Mouse (Mus musculus): ENCODE measurements around the gene Bsn. TPM values are rescaled to one million over a fixed set of nuclear protein-coding genes. Genes with fewer than 3 reads are reported as not detected.

Gene Bsn
- polyA plus RNA-seq, 1 experiment from 2014 or later = 1.2 TPM

Small RNA genes lying within 50 kb of the gene (microRNA-seq; reads per million reads assigned to microRNA genes)
- not detected for gene Gm47303
- gene Mir7088 = not detected

Other genes with a start within 250 kb of the Bsn start
- 32.3 and 33.0 TPM in 2 replicates for gene Traip, start 240.2 kb downstream of the Bsn start, polyA plus RNA-seq (2016; fragmentation: Nextera tagmentation; extraction: Ambion mirVana)
- gene Uba7, start 214.9 kb downstream of the Bsn start, polyA plus RNA-seq (2016; fragmentation: Nextera tagmentation; extraction: Ambion mirVana) = 25.4 and 29.8 TPM in 2 replicates
- 10.4 and 11.2 TPM in 2 replicates for gene Gm20661, start 207.3 kb downstream of the Bsn start, polyA plus RNA-seq (2016; fragmentation: Nextera tagmentation; extraction: Ambion mirVana)
- gene Inka1, start 204.5 kb downstream of the Bsn start, polyA plus RNA-seq (2016; fragmentation: Nextera tagmentation; extraction: Ambion mirVana) = 133 and 138 TPM in 2 replicates
- 18.6 and 19.3 TPM in 2 replicates for gene Cdhr4, start 197.9 kb downstream of the Bsn start, polyA plus RNA-seq (2016; fragmentation: Nextera tagmentation; extraction: Ambion mirVana)
- 1.3 TPM in 2 replicates for gene Gm20662, start 194.0 kb downstream of the Bsn start, polyA plus RNA-seq (2016; fragmentation: Nextera tagmentation; extraction: Ambion mirVana)
- 80.6 and 84.4 TPM in 2 replicates for gene Ip6k1, start 187.9 kb downstream of the Bsn start, polyA plus RNA-seq (2016; fragmentation: Nextera tagmentation; extraction: Ambion mirVana)
- 22.5 and 25.5 TPM in 2 replicates for gene Gmppb, start 141.1 kb downstream of the Bsn start, polyA plus RNA-seq (2016; fragmentation: Nextera tagmentation; extraction: Ambion mirVana)
- 3.1 and 3.7 TPM in 2 replicates for gene Amigo3, start 137.2 kb downstream of the Bsn start, polyA plus RNA-seq (2016; fragmentation: Nextera tagmentation; extraction: Ambion mirVana)
- gene Mst1, start 109.9 kb downstream of the Bsn start, polyA plus RNA-seq (2016; fragmentation: Nextera tagmentation; extraction: Ambion mirVana) = 0.18 and 0.51 TPM in 2 replicates
- 30.5 and 38.0 TPM in 2 replicates for gene Rnf123, start 107.0 kb downstream of the Bsn start, polyA plus RNA-seq (2016; fragmentation: Nextera tagmentation; extraction: Ambion mirVana)
- 56.9 and 57.9 TPM in 2 replicates for gene Apeh, start 95.8 kb downstream of the Bsn start, polyA plus RNA-seq (2016; fragmentation: Nextera tagmentation; extraction: Ambion mirVana)
- gene Dag1, start 73.6 kb upstream of the Bsn start, polyA plus RNA-seq (2016; fragmentation: Nextera tagmentation; extraction: Ambion mirVana) = 45.7 and 53.3 TPM in 2 replicates
- 45.0 and 46.4 TPM in 2 replicates for gene Nicn1, start 100.0 kb upstream of the Bsn start, polyA plus RNA-seq (2016; fragmentation: Nextera tagmentation; extraction: Ambion mirVana)
- gene Amt, start 106.5 kb upstream of the Bsn start, polyA plus RNA-seq (2016; fragmentation: Nextera tagmentation; extraction: Ambion mirVana) = 13.3 and 17.0 TPM in 2 replicates
- gene Rhoa, start 115.7 kb upstream of the Bsn start, polyA plus RNA-seq (2016; fragmentation: Nextera tagmentation; extraction: Ambion mirVana) = 324 and 387 TPM in 2 replicates
- 21.2 and 22.6 TPM in 2 replicates for gene Tcta, start 115.8 kb upstream of the Bsn start, polyA plus RNA-seq (2016; fragmentation: Nextera tagmentation; extraction: Ambion mirVana)
- gene Gpx1, start 148.5 kb upstream of the Bsn start, polyA plus RNA-seq (2016; fragmentation: Nextera tagmentation; extraction: Ambion mirVana) = 797 and 821 TPM in 2 replicates
- 117 and 118 TPM in 2 replicates for gene Usp4, start 157.5 kb upstream of the Bsn start, polyA plus RNA-seq (2016; fragmentation: Nextera tagmentation; extraction: Ambion mirVana)
- 0.81 and 0.91 TPM in 2 replicates for gene 1700102P08Rik, start 202.4 kb upstream of the Bsn start, polyA plus RNA-seq (2016; fragmentation: Nextera tagmentation; extraction: Ambion mirVana)
- gene Ccdc36, start 238.1 kb upstream of the Bsn start, polyA plus RNA-seq (2016; fragmentation: Nextera tagmentation; extraction: Ambion mirVana) = 2.1 and 2.4 TPM in 2 replicates
- gene BC048562, start 246.1 kb upstream of the Bsn start, polyA plus RNA-seq (2016; fragmentation: Nextera tagmentation; extraction: Ambion mirVana) = not detected in 2 replicates